24 mouse cellular contexts compared by ENCODE assay signal in the genomic region with DNA sequence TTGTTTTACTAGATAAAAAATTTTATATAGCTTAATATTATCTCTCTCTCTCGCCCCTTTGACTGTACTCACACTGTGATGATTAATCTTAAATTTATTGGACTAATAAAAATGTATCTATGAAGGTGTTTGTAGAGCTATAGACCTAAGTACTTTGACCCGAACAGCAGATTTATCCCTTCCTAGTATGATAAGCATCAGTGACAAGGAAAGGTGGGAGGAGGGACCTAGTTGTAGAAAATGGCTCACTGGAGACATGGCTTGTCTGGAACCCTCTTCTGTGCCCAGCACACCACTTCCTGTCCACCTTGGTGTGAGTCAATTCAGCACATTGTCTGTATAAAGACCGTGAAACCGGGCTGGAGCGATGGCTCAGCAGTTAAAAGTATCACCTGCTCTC. TPM values are rescaled to one million over a fixed set of nuclear protein-coding genes. Genes with fewer than 3 reads are reported as not detected.
DNase-seq lines count a peak whose midpoint lies in the region; ATAC-seq and TF ChIP-seq lines count a peak whose summit lies in the region.
"Had no signal": no experiment of that assay in that cellular context is flagged by ENCODE, and none has a peak within 500 bp of the region (broad histone marks: within the 10 kb centered on the region; RNA-seq: fewer than 3 reads in every experiment).

No protein-coding gene starts in this region.

- TF ChIP-seq CTCF in small intestine, adult 2 months (IDR thresholded peaks at IDR 0.05; ENCODE audit: extremely low read depth, insufficient read length, insufficient replicate concordance, low read depth, low read length): no peak
- no peak for TF ChIP-seq CTCF in forebrain, postnatal 0 days (IDR thresholded peaks at IDR 0.05; ENCODE audit: low read depth)

- no peak overlapping the region for H3K27ac ChIP-seq in intestine, embryonic 16.5 days (ENCODE audit: low read length)
- H3K27ac ChIP-seq in small intestine, adult 2 months (ENCODE audit: insufficient read depth, low read depth, low read length): peak overlapping the region; percentile 42
- H3K27ac ChIP-seq in forebrain, postnatal 0 days (ENCODE audit: low read depth, low read length): no peak overlapping the region
- H3K27ac ChIP-seq: embryonic facial prominence, embryonic 10.5 days; embryonic facial prominence, embryonic 12.5 days; forebrain, embryonic 13.5 days; forebrain, embryonic 15.5 days had no signal

- no peaks in the 10 kb centered on the region for H3K9me3 ChIP-seq in intestine, embryonic 16.5 days (ENCODE audit: control insufficient read depth, low read length)
- H3K9me3 ChIP-seq in forebrain, postnatal 0 days (ENCODE audit: low read length): no peaks in the 10 kb centered on the region
- H3K9me3 ChIP-seq: G1E had no signal

- H3K9ac ChIP-seq in intestine, embryonic 16.5 days (ENCODE audit: low read depth, low read length): no peak overlapping the region
- H3K9ac ChIP-seq in forebrain, postnatal 0 days: no peak overlapping the region
- H3K9ac ChIP-seq: embryonic facial prominence, embryonic 12.5 days; forebrain, embryonic 13.5 days; forebrain, embryonic 15.5 days had no signal

- peak; percentile 84 for ATAC-seq in intestine, embryonic 16.5 days
- no peak for ATAC-seq in forebrain, postnatal 0 days
- ATAC-seq: activated CD4-positive, CD25-positive, alpha-beta regulatory T cell, adult 4 months; CD4-positive, CD25-positive, alpha-beta regulatory T cell, adult 4 months; forebrain, embryonic 13.5 days; forebrain, embryonic 15.5 days; Patski had no signal

- no peaks in the 10 kb centered on the region for H3K27me3 ChIP-seq in intestine, embryonic 16.5 days (replicated peaks; ENCODE audit: control insufficient read depth, insufficient read depth, low read length)
- H3K27me3 ChIP-seq in small intestine, adult 2 months (ENCODE audit: control insufficient read depth, insufficient read depth, low read length): no peaks in the 10 kb centered on the region
- H3K27me3 ChIP-seq in forebrain, postnatal 0 days (ENCODE audit: insufficient read depth, low read length): no peaks in the 10 kb centered on the region
- H3K27me3 ChIP-seq: CH12.LX; embryonic facial prominence, embryonic 12.5 days; forebrain, embryonic 13.5 days; forebrain, embryonic 15.5 days; Patski had no signal

- no peaks in the 10 kb centered on the region; the same call in none of the 2 replicates for H3K36me3 ChIP-seq in intestine, embryonic 16.5 days (ENCODE audit: control insufficient read depth, insufficient read depth, low read length)
- H3K36me3 ChIP-seq in small intestine, adult 2 months (ENCODE audit: control insufficient read depth, insufficient read depth, low read length): peaks cover 5% of the 10 kb centered on the region
- H3K36me3 ChIP-seq in forebrain, postnatal 0 days (ENCODE audit: insufficient read depth): peaks cover 20% of the 10 kb centered on the region

- no peak overlapping the region for H3K4me3 ChIP-seq in intestine, embryonic 16.5 days (ENCODE audit: low read length)
- H3K4me3 ChIP-seq in small intestine, adult 2 months (ENCODE audit: low read depth, low read length): no peak overlapping the region
- no peak overlapping the region for H3K4me3 ChIP-seq in forebrain, postnatal 0 days (ENCODE audit: low read depth, low read length)
- H3K4me3 ChIP-seq: embryonic facial prominence, embryonic 10.5 days; embryonic facial prominence, embryonic 12.5 days; forebrain, embryonic 13.5 days; forebrain, embryonic 15.5 days had no signal

- 78% methylated on average over 5 of the region's 5 CpGs for WGBS in intestine, embryonic 16.5 days
- WGBS in small intestine, adult 2 months: 35% methylated on average over 5 of the region's 5 CpGs
- WGBS in forebrain, postnatal 0 days: 94% methylated on average over 5 of the region's 5 CpGs

- no peak overlapping the region for H3K4me2 ChIP-seq in intestine, embryonic 16.5 days (ENCODE audit: low read depth, low read length)
- H3K4me2 ChIP-seq in forebrain, postnatal 0 days (ENCODE audit: low read depth): no peak overlapping the region
- H3K4me2 ChIP-seq: embryonic facial prominence, embryonic 12.5 days; forebrain, embryonic 13.5 days; forebrain, embryonic 15.5 days had no signal

- peaks cover 7% of the 10 kb centered on the region; the same call in 1 of the 2 replicates for H3K4me1 ChIP-seq in intestine, embryonic 16.5 days (ENCODE audit: control insufficient read depth, insufficient read depth, low read length)
- peaks cover 16% of the 10 kb centered on the region; the same call in 1 of the 2 replicates for H3K4me1 ChIP-seq in small intestine, adult 2 months (ENCODE audit: control insufficient read depth, insufficient read depth, insufficient read length, low read length)
- no peaks in the 10 kb centered on the region for H3K4me1 ChIP-seq in forebrain, postnatal 0 days (ENCODE audit: insufficient read depth)
- H3K4me1 ChIP-seq: embryonic facial prominence, embryonic 10.5 days; embryonic facial prominence, embryonic 12.5 days; forebrain, embryonic 13.5 days; forebrain, embryonic 15.5 days had no signal

- DNase-seq in heart, adult 11 months: peak; percentile 41
- no peak for DNase-seq in heart, adult 18-20 months
- DNase-seq in forebrain, postnatal 0 days: no peak
- no peak for DNase-seq in frontal cortex, postnatal 36 days (ENCODE audit: low spot score in 2 of 2)
- DNase-seq: adrenal gland, adult 8-10 months; adrenal gland, postnatal 14 days; adrenal gland, postnatal 36 days; B cell, adult 2 months; cerebellum, adult 11-12 months; cerebellum, adult 2 months; cerebellum, adult 9-10 months; cerebellum, postnatal 10 days; cerebellum, postnatal 25 days had no signal

- TF ChIP-seq POLR2A in small intestine, adult 2 months (IDR thresholded peaks at IDR 0.05; ENCODE audit: low read depth, low read length): no peak

RNA-seq across cellular contexts. Expression of a gene that starts 44.1 kb away (rescaled TPM):
- 100 to 1,000 TPM; 107 TPM for total RNA-seq in heart, adult 18-20 months (2021)
- polyA plus RNA-seq in intestine, embryonic 16.5 days (2015; fragmentation: Nextera tagmentation; extraction: Ambion mirVana): 29.8 and 30.9 TPM in 2 replicates
- 41.9 and 60.1 TPM in 2 replicates for polyA plus RNA-seq in small intestine, adult 2 months (2012; rRNA removed)
- 49.3 and 50.9 TPM in 2 replicates for total RNA-seq in forebrain, postnatal 0 days (2014; rRNA removed)
- 27.2 and 29.3 TPM in 2 replicates for polyA plus RNA-seq in forebrain, postnatal 0 days (2015; fragmentation: Nextera tagmentation; extraction: Ambion mirVana)
